Mouse (Mus musculus) adrenal gland (tissue): ENCODE data around the gene Haus7.

Experiments
- intact Hi-C: fragments of 180-260 bp; cut with DNase I; formaldehyde crosslinking; loops from one replicate; pipeline ENCODE4 v1.15.1; 2025
- long read RNA-seq, 2 experiments: library from polyadenylated mRNA; unstranded; transcript quantifications; one replicate each; pipeline ENCODE4 v2.0.0; 2020; ENCODE audit warnings: borderline replicate concordance in 1 of 2; ENCODE audit not compliant: insufficient replicate concordance in 1 of 2

Gene Haus7
- long read RNA-seq, experiment 1, transcript Haus7-201 (10 exons, 1,380 nt): major isoform, 30 of 33 reads
- long read RNA-seq, experiment 1, partial matches to known transcripts: 1 of 33 reads
- long read RNA-seq, experiment 1, other reads (novel, unspliced or antisense): 2 of 33 reads
- long read RNA-seq, experiment 2, transcript Haus7-201 (10 exons, 1,380 nt): major isoform, 40 of 54 reads
- long read RNA-seq, experiment 2, partial matches to known transcripts: 3 of 54 reads
- long read RNA-seq, experiment 2, other reads (novel, unspliced or antisense): 7 of 54 reads

DNA sequence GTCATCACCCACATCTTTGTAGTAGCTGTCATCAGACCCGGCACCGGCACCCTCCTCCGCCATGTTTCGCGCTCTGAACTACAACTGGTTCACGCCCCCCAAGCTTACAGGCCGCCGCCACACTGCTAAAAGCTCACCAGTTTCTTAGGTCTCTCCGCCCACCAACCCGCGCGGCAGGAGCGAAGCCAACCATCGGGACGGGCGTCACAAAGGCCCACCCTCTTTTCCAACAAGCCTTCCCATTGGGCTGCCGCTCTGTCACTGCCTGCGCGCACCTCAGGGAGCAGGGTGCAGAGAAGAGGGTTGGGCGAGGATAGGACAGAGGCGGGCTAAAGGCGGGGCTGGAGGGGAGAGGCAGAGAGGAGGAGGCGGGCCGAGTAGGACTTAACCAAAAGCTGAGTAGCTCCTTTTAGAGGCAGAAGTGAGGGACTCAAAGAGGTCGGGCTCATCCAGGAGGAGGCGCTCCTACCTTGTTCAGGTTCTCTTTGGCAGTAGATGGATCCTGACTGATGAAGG, at the start of gene Haus7:
TSS of gene Haus7 (minus strand) at position 168 of the 516 bp plus-strand sequence.
- intact Hi-C loops: no loop called here

DNA sequence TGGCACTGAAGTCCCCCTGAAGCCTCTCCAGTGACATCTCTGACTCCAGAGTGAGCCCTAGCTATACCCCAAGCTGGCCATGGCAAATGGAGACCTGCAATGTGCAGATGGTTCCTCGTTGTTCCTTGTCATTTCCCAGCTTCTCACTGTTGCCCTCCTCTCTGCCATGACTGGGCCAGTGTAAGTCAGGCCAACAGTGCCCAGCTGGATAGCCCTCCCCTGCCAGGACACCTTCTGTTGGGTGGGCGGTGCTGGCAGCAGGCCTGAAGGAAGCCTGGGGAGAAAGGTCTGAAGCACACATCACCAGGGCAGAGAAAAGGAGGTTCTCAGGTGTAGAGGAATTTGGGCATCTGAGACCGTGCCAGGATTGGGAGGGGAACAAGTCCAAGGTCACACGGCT, 47.7 kb upstream of the Haus7 start:
- intact Hi-C loops: no loop called here

DNA sequence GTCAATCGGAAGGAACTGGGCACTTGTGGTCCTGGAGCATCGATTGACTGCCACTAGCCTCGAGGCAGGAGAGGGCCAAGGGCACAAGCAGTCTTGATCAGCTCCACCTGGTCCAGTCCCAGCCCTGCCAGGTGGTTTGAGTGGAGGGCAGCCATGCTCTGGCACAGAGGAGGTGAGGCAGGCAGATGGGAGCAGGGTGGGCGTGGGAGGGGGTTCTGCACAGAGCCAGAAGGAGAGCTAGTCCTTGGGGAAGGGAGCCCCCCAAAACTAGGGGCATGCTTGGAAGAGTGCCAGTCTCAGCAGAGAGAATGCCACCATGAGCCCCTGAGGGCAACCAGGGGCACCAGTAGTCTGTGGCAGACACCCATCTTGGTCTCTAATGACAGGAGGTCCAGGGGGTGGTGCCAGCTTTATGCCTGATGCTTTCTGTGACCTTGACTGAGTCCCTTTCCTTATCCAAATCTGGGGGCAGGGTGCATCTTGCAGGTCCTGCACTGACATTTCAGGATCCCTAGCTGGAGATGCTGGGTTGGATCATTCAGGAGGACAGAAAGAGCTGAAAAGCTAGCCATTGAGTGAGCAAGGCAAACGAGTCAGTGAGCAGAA, 46.4 kb upstream of the Haus7 start:
- intact Hi-C loops: no loop called here

DNA sequence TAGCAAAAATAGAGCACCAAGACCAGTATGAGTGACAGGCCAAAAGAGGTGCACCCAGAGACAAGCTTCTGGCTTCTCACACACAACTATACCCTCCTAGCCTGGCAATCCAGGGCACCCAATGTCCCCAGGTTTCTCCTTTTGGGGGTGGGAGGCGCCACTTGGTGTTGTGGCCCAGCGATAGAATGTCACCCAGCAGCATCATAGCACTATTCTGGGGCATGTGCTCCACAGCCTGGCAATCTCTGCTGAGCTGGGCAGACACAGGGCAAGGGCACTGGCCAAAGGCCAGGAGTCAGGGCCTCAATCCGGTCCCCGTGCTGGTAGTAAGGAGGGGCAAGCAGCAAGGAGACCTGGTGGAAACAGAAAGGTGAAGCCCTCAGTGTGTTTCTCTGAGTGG, 37.9 kb upstream of the Haus7 start:
- intact Hi-C loops: loop anchor here (10.0 kb wide), 2 partner anchors 182 to 442 kb away; no protein-coding TSS in a partner anchor

DNA sequence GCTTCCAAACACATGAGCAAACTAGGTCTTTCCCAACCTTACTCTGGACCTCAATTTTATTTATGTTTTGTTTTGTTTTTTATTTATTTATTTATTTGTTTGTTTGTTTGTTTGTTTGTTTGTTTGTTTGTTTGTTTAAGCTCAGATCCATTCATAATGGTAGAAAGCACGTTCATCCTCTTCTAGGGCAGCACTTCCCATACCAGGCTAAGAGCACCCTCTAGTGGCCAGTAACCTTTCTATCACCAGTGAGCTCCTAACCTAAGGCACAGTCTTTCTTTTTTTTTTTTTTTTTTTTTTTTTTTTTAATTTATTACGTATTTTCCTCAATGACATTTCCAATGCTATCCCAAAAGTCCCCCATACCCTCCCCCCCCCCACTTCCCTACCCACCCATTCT, 34.7 kb upstream of the Haus7 start:
- intact Hi-C loops: loop anchor here (2.0 to 10.0 kb wide), 3 partner anchors 41 to 439 kb away; no protein-coding TSS in a partner anchor

DNA sequence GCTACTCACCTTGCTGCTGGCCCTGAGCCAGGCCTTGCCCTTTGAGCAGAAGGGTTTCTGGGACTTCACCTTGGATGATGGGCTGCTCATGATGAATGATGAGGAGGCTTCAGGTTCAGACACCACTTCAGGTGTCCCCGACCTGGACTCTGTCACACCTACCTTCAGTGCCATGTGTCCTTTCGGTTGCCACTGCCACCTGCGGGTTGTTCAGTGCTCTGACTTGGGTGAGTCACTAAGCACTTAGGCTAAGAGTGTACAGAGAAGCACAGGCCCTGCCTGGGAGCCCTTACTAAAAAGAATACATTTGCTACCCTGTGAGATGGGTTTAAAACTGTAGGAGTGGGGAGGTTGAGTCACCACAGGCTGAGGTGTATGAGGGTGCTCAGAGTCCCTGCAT, 32.0 kb upstream of the Haus7 start:
- intact Hi-C loops: loop anchor here (10.0 kb wide), 2 partner anchors 176 to 436 kb away; no protein-coding TSS in a partner anchor

DNA sequence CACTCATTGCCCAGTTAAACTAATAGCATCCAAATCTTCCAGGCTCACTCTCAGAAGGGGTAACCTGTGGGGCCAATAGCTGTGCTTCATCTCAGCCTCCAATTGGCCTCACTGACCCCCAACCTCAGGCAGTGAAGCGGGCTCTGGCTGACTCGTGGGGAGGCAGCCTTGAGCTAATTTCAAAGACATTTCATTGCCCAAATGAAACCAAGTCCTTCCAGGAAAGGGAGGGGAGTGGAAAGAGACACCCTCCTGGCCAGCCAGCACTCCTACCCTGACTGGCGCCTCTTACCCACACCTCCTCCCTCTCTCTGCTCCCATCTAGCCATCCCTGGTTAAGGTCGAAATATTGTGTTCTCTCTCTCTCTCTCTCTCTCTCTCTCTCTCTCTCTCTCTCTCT, 31.3 kb upstream of the Haus7 start:
- intact Hi-C loops: loop anchor here (10.0 kb wide), 2 partner anchors 175 to 435 kb away; no protein-coding TSS in a partner anchor

DNA sequence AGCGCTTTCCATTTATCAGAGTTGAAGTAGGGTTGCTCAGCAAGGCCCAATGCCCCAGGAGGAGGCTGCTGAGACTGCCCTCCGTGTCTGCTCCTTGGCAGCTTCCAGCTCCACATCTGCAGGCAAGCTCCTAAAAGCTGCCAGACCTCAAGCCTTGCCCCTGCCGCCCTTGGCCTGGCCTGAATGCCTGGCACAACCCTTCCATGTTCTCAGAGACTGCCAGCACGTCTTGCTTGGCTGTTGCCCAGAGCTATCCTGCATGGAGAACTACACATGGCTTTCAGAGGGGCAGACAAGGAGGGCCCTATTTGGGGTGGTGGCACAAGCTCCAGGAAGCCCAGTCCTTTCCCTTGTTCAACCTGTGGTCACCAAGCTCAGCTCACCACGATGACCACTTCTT, 28.1 kb upstream of the Haus7 start:
- intact Hi-C loops: no loop called here

DNA sequence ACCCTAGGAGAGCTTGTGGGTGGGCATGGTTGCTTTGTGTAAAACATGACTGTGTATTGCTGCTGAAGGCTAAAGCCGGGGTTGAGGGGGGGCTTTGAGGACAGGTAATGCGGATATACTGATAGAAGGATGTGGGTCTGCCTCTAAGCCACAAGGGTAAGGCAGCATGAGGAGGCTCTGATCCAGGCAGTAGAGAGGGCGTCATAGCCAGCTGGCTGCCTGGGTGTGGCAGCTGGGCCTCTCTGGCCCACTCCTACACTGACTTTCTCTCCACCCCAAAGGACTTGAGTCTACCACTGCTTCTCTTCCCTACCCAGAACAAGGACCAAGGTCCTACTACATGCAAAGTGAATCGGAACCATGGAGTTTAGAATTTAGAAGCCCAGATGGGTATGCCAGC, 26.0 kb upstream of the Haus7 start:
- intact Hi-C loops: no loop called here

DNA sequence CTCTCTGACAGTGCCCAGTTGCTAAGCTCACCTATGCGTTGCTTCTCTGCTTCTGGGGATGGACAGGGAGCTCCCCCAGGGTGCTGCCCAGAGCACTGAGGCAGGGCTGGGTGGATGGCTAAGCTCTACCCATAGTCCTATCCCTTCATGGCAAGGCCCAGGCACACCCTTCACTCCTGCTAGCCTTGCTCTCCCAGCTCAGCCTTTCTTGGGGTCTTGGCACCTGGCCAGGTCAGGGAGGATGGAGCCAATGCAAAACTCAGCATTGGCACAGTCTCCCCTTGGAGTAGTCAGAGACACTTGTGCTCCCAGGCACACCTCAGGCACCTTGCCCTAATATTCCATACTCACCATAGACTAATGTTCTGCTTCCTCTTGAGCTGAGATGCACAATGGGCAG, 25.2 kb upstream of the Haus7 start:
- intact Hi-C loops: no loop called here

DNA sequence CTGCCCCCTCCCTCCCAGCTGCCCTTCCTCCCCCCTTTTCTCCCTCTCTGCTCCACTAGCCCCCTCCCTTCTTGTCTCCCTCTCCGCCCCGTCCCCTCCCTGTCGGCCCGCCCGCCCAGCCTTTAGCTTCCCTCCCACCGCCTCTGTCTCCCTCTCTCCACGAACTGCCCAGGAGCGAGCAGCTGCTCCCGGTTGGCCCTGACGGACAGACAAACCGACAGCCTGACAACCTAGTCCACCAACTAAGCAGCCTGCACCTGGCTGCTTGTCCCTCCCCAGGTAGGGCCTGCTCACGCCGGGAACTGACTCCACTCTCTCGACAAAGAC, 24.6 kb upstream of the Haus7 start, which contains the start of gene Bgn:
TSS of gene Bgn (plus strand) at position 119 of the 327 bp plus-strand sequence.
- intact Hi-C loops: no loop called here

DNA sequence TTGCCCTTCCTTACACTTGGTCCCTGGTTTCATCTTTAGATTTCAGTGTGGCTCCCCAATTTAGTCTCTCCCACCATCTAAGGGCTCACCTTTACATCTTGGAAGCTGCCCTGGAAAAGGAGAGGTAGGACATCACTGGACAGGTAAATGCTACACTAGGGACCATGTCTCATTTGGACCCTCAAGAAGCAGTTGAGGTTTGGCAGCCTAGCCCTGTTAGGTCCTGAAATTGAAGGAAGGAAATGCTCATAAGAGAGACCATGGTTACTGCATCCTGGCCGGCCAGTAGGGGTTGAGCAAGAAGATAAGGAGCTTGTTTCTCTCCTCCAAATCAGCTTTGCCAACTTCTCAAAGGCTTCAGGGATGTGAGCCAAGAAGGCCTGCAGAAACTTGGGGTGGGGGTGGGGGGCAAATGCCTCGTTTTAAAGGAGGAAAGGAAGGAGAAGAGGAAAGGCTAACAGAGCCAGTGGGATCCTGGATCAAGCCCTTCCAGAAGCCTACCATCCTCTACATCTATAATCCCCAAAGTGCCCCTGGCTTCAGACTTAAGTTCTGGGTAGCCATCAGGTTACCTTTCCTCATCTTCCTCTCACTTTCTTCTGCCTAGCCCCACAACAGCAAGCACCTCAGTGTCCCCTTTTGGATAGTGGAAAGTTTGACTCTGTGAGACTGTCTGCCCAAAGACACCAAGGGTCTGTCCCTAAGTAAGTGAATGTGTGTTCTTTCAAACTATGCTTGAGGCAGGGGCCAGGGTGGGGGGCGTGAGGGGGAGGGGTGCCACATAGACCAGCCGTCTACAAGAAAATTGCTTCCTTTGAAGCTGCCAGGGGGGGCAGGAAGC, 24.0 kb upstream of the Haus7 start:
- intact Hi-C loops: no loop called here

DNA sequence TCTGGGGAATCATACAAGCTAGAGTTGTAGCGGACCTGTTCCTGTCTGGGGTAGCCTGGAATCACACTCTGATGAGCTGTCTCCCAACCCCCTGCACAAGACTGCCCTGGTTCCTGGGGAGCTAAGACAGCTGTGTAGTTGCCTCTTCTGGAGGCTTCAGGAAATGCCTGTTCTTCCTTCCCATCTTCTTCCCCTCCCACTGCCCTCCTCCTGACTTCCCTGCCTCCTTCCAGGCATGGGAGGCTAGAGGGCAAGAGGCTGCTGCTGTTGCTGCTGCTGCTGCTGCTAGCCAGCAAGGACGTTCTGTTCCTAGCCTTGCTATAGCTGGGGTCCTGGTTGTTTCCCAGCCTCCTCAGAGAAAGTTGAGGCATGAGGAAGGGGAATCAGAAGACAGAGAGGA, 21.5 kb upstream of the Haus7 start:
- intact Hi-C loops: no loop called here

DNA sequence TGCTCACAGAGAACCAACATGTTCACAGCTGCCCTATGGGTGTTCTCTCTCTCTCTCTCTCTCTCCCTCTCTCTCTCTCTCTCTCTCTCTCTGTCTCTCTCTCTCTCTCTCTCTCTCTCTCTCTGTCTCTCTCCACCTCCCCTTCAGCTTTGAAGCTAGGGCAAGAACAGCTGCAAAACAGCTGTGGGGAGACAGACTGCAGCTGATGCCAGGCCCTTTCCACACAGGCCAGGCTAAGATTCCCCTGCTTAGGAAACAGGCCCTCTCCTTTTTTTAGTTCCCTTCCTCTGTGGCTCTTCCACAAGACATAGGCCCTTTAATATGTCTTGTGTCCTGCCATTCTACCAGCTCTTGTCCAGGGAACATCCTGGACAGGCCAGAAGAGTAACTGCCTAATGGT, 20.8 kb upstream of the Haus7 start:
- intact Hi-C loops: no loop called here

DNA sequence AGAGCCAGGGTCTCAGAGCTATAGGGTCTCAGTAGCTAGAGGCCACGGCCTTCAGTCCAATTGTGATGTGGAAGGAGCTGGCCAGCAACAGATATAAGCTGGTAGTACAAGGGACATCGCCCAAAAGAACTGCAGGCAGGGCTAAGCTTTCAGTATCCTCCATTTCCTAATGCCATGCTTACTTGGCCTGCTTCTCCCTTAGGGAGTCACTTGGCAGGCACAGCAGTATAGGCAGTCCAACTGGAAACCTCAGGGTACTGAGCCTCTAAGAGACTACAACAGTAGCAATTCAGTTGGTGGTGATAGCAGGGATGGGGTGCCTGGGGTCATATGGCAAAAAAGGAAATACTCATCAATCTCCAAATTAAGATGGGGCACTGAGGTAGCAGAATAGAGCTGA, 18.7 kb upstream of the Haus7 start:
- intact Hi-C loops: no loop called here

DNA sequence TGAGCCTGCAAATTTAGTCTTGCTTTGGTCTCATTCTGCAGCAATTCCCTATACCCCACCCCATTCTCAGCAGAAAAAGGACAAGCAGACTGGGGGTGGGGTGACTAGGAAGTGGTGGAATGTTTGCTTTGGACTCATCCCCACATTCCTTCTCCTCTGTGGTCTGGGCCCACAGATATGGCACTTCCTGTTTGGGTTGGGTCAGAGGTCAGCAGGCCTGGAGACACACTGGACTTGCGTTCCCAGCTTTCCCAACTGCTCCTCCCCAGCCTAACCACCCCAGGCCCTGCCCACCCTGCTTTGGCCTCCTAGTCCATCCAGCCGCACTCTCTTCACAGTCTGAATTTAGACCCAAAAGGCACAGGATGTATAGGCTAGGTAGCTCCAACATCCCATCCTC, 17.8 kb upstream of the Haus7 start:
- intact Hi-C loops: no loop called here

DNA sequence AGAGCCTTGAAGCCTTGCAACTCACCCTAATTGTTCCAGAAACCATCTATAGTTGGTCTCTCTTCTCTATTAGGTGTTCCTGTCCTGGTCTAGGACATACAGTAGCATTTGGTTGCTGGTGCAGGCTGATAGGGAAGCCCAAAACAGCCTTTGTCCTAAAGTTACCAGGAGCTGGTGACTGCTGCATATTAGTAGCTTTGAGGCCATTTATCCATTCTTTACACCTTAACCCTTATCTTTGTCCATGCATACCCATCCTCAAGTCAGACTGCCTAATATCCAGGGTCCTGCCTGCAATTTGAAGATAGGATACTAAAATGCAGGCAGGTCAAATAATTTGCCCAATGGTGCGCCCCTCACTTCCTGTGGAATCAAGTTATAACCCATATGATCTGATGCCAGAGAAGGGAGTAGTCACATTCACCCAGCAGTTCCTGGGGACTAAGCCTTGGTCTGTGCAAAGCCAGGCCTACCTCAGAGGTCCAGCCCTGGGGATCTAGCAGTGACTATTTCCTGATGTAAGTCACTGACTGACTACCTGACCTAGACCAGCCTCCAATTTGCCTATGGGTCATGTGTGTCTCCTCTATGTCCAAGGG, 16.9 kb upstream of the Haus7 start:
- intact Hi-C loops: no loop called here

DNA sequence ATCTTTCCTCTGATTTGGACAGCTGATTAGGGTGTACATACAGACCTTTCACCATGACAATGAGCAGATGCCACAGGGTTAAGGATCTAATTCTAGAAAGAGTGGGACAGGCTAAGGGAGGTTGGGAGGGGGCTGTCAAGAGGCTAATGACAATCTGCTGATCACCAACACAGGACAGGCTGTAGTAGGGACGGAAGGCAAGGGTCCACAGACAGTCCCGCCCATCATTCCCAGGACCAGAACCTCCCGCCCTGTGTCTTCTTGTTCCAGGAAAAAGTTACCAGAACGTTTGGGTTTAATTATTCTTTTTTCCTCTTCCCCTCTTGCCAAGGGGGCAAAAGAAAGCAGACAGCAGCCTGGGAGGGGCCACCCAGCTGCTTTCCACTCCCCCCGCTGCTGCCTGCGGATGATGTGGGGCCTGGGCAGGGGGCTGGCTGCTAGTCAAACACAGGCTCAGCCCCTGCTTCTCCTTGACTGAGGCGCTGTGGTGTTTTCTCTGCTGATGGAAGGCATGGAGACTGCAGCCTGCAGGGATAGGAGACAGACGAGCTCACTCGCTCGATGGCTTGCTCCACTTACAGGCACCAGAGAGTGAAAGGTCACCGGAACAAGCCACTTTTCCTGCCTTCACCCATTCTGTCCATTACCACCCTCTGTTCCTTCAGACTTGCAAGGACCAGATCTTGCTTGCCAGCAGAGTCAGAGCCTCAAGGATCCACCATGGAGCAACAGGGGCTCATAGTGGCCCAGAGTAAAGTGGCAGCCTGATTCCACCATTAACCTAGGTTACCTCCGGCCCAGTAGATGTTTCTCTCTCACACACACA, 15.7 kb upstream of the Haus7 start:
- intact Hi-C loops: no loop called here

DNA sequence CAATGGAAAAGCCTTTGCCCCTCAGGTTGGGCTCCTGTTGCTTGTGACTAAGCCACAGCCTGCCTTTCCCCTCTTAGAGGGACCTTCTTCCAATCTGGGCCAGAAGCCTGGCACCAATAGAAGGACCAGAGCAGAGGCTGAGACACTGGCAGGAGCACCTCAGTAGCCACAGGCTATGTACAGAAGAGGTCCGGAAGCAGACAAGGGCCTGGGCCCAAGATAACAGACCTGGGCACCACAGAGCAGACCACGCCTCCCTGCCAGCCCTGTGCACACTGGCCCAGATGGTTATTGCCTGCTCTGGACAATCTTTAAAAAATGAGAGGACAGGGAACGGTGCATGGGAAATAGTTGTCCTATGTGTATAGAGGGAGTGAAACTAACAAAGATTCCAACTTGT, 12.9 kb upstream of the Haus7 start:
- intact Hi-C loops: no loop called here

DNA sequence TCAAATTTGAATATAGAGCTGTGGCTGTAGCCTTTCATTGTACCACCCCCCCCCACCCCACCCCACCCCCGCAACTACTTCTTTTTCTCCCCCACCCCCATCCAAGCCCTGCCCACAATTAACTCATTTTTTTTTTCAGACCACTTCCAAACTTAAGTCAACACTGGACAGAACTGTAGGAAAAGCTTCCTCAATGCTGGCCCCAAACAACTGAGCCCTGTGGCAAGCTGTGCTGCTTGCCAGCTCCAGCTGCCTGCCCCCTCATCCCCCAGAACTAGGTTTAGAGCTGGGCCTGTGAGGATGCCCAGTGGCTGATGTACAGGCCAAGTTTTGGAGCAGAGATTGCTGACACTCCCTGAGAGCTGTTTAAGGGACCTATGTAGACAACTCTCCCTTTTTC, 9.9 kb upstream of the Haus7 start:
- intact Hi-C loops: no loop called here

DNA sequence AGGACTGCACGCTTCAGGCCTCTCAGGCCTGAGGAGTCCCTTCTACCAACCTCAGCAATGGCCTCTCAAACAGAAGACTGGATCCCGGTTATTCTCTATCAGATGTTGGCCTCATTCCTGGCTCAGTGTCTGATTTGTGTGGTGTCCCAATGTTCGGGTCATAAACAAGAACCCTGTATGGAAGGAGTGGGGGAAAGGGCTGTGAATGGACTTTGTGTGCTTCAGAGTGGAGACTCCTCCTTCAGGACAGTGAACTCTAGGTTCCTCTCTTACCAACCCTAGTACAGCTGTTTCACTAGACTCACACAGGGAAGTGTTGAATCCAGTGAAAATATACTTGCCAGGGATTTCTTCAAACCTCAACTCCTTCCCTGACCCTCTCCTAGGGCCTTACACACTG, 9.5 kb upstream of the Haus7 start:
- intact Hi-C loops: no loop called here
